ENCODE assay signal across 7 mouse cellular contexts in genomic region chr1:20890404-20890921, GRCm38 (mm10). TPM values are rescaled to one million over a fixed set of nuclear protein-coding genes. Genes with fewer than 3 reads are reported as not detected.
DNase-seq lines count a peak whose midpoint lies in the region; ATAC-seq lines count a peak whose summit lies in the region.

TSS of gene Paqr8 (plus strand) at chr1:20890606.

- H3K27ac ChIP-seq in embryonic facial prominence, embryonic 11.5 days (replicated peaks; ENCODE audit: low read depth, low read length) = peak within 1 kb of the TSS; percentile 59
- peak within 1 kb of the TSS; percentile 84 for H3K27ac ChIP-seq in limb, embryonic 12.5 days
- H3K27ac ChIP-seq in midbrain, embryonic 14.5 days (replicated peaks; ENCODE audit: low read depth, low read length) = peak within 1 kb of the TSS; percentile 78

- peak; percentile 96 for DNase-seq in adrenal gland, postnatal 14 days
- peak; percentile 91 for DNase-seq in embryonic facial prominence, embryonic 11.5 days (ENCODE audit: low spot score)
- peak; percentile 85 for DNase-seq in heart, adult 8-10 months (ENCODE audit: low spot score)
- peak; percentile 77 to 82 for DNase-seq in kidney, adult 8-10 months
- peak; percentile 90 for DNase-seq in midbrain, embryonic 14.5 days
- peak; percentile 54 for DNase-seq in spleen, adult 12 weeks (ENCODE audit: low spot score)

- H3K36me3 ChIP-seq in embryonic facial prominence, embryonic 11.5 days (replicated peaks; ENCODE audit: control insufficient read depth, insufficient read depth, low read depth, low read length) = no peaks in the 10 kb centered on the region
- H3K36me3 ChIP-seq in limb, embryonic 12.5 days = no peaks in the 10 kb centered on the region
- no peaks in the 10 kb centered on the region for H3K36me3 ChIP-seq in midbrain, embryonic 14.5 days (ENCODE audit: control insufficient read depth, insufficient read depth, low read length)

- peak within 1 kb of the TSS; percentile 67 for H3K4me3 ChIP-seq in embryonic facial prominence, embryonic 11.5 days (ENCODE audit: low read depth, low read length)
- H3K4me3 ChIP-seq in limb, embryonic 12.5 days (replicated peaks) = peak within 1 kb of the TSS; percentile 66
- peak within 1 kb of the TSS; percentile 67 for H3K4me3 ChIP-seq in midbrain, embryonic 14.5 days (replicated peaks; ENCODE audit: low read depth, low read length)

- peak within 1 kb of the TSS; percentile 69 for H3K9ac ChIP-seq in embryonic facial prominence, embryonic 11.5 days (replicated peaks; ENCODE audit: low read length)
- H3K9ac ChIP-seq in limb, embryonic 12.5 days (replicated peaks) = peak within 1 kb of the TSS; percentile 72
- peak within 1 kb of the TSS; percentile 71 for H3K9ac ChIP-seq in midbrain, embryonic 14.5 days (replicated peaks; ENCODE audit: low read length)

- no peaks in the 10 kb centered on the region for H3K27me3 ChIP-seq in embryonic facial prominence, embryonic 11.5 days (ENCODE audit: control insufficient read depth, insufficient read depth, low read length)
- no peaks in the 10 kb centered on the region for H3K27me3 ChIP-seq in limb, embryonic 12.5 days
- H3K27me3 ChIP-seq in midbrain, embryonic 14.5 days (ENCODE audit: control insufficient read depth, insufficient read depth, low read length) = no peaks in the 10 kb centered on the region

- H3K4me2 ChIP-seq in embryonic facial prominence, embryonic 11.5 days (ENCODE audit: low read depth, low read length) = peak within 1 kb of the TSS; percentile 84
- H3K4me2 ChIP-seq in limb, embryonic 12.5 days = peak within 1 kb of the TSS; percentile 84
- peak within 1 kb of the TSS; percentile 91 for H3K4me2 ChIP-seq in midbrain, embryonic 14.5 days (ENCODE audit: low read length)

- H3K9me3 ChIP-seq in embryonic facial prominence, embryonic 11.5 days (replicated peaks; ENCODE audit: control insufficient read depth, low read length) = no peaks in the 10 kb centered on the region
- no peaks in the 10 kb centered on the region for H3K9me3 ChIP-seq in limb, embryonic 12.5 days
- H3K9me3 ChIP-seq in midbrain, embryonic 14.5 days (ENCODE audit: control insufficient read depth, low read length) = no peaks in the 10 kb centered on the region

- peak; percentile 97 for ATAC-seq in embryonic facial prominence, embryonic 11.5 days (replicated peaks; ENCODE audit: insufficient number of reproducible peaks, low FRiP score, low TSS enrichment, low read depth)
- peak; percentile 99 for ATAC-seq in limb, embryonic 12.5 days (ENCODE audit: insufficient number of reproducible peaks, insufficient read depth, low FRiP score, low TSS enrichment, low read depth)
- ATAC-seq in midbrain, embryonic 14.5 days (ENCODE audit: low FRiP score, low TSS enrichment) = peak; percentile 94

- 1% methylated on average over 30 of the region's 37 CpGs for WGBS in embryonic facial prominence, embryonic 11.5 days
- under 1% methylated on average over 35 of the region's 37 CpGs for WGBS in limb, embryonic 12.5 days
- WGBS in midbrain, embryonic 14.5 days = under 1% methylated on average over 37 of the region's 37 CpGs

- no peaks in the 10 kb centered on the region for H3K4me1 ChIP-seq in embryonic facial prominence, embryonic 11.5 days (ENCODE audit: control insufficient read depth, insufficient read depth, low read length)
- H3K4me1 ChIP-seq in limb, embryonic 12.5 days (replicated peaks) = peaks cover 9% of the 10 kb centered on the region; the same call in 1 of the 2 replicates
- peaks cover 7% of the 10 kb centered on the region for H3K4me1 ChIP-seq in midbrain, embryonic 14.5 days (ENCODE audit: control insufficient read depth, insufficient read depth, low read length)

RNA-seq across cellular contexts. Expression of gene Paqr8, which starts in this region (rescaled TPM):
- 25.6 and 27.5 TPM in 2 replicates for total RNA-seq in adrenal gland, postnatal 14 days (2021)
- polyA plus RNA-seq in embryonic facial prominence, embryonic 11.5 days (2014; fragmentation: Nextera tagmentation; extraction: Ambion mirVana) = 5.7 and 6.6 TPM in 2 replicates
- 1 to 10 TPM; 1.2 to 1.8 (median 1.5) TPM for total RNA-seq in heart, adult 8-10 months (2022)
- polyA plus RNA-seq in limb, embryonic 12.5 days (2016; fragmentation: Nextera tagmentation; extraction: Ambion mirVana) = 6.7 and 7.5 TPM in 2 replicates
- 25.7 and 26.7 TPM in 2 replicates for polyA plus RNA-seq in midbrain, embryonic 14.5 days (2014; fragmentation: Nextera tagmentation; extraction: Ambion mirVana)

Comparison
In these comparisons a context has a peak if more than half of its experiments do, and no peak if none do; other contexts are left out.
1. Peak in every context shown above with its lines: DNase-seq, ATAC-seq, H3K4me3 ChIP-seq and H3K27ac ChIP-seq.